Mouse (Mus musculus) thymus, adult 2 months (tissue): Measurements from ENCODE around the gene Ddx20.

Experiments used
- CTCF ChIP-seq: fragments of 200-500 bp; IDR thresholded peaks from 2 replicates; pipeline ENCODE4 v1.5.1; 2012; ENCODE audit warnings: mild to moderate bottlenecking, control low read depth, low read length, moderate library complexity, borderline replicate concordance; ENCODE audit not compliant: control insufficient read depth, poor library complexity, insufficient read depth; ENCODE audit errors: extremely low read depth
- POLR2A ChIP-seq: fragments of 200-500 bp; IDR thresholded peaks from 2 replicates; pipeline ENCODE4 v1.6.1; 2012; ENCODE audit warnings: mild to moderate bottlenecking, low read length, control low read depth, moderate library complexity; ENCODE audit not compliant: control insufficient read depth, poor library complexity, insufficient read depth; ENCODE audit errors: extremely low read depth

DNA sequence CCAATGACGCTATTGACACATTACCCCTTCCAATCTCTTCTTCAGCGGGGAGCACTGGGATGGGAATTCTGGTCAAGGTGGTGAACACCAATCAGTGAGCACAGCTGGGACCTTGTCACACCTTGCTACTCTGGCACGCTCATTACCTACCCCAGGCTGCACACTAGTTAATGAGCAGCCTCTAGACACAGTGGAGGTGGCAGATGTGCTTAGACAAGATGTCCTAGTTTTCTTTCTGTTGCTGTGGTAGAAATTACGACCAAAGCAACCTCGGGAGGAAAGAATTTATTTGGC lies 9.7 kb upstream of the Ddx20 start:
- no peak for TF ChIP-seq POLR2A
- no peak for TF ChIP-seq CTCF
